In the genomic region with DNA sequence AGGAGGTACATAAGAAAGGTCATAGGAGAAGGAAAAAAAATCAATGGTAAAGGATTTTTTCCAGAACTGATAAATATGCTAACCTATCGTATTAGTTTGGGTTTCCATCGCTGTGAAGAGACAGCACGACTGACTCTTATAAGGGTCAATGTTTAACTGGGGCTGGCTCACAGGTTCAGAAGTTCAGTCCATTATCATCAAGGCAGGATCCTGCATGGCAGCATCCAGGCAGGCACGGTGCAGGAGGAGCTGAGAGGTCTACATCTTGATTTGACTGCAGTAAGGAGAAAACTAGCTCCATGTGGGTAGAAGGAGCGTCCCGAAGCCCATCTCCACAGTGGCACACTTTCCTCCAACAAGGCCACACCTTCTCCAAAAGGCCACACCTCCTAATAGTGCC, we compare ENCODE assay signal across 13 mouse cellular contexts.
"Had no signal": no experiment of that assay in that cellular context is flagged by ENCODE, and none has a peak within 500 bp of the region (broad histone marks: within the 10 kb centered on the region; RNA-seq: fewer than 3 reads in every experiment).

No protein-coding gene starts in this region.

- H3K4me1 ChIP-seq: limb, embryonic 15.5 days; midbrain, embryonic 12.5 days; neural tube, embryonic 13.5 days; stomach, embryonic 15.5 days had no signal

- H3K27ac ChIP-seq: limb, embryonic 15.5 days; midbrain, embryonic 12.5 days; neural tube, embryonic 13.5 days; stomach, embryonic 15.5 days had no signal

- H3K4me2 ChIP-seq: limb, embryonic 15.5 days; midbrain, embryonic 12.5 days; neural tube, embryonic 13.5 days; stomach, embryonic 15.5 days had no signal

- H3K27me3 ChIP-seq: limb, embryonic 15.5 days; midbrain, embryonic 12.5 days; neural tube, embryonic 13.5 days; stomach, embryonic 15.5 days had no signal

- ATAC-seq: hindbrain, embryonic 16.5 days; inflammation-experienced regulatory T-cells, adult 6 months; midbrain, embryonic 16.5 days had no signal

- DNase-seq: layer of hippocampus, postnatal 36 days; lung, adult 18-20 months; retina, postnatal 1 day; right cerebral cortex, postnatal 4 days; thymus, adult 2 months; thymus, postnatal 36 days had no signal

- H3K9me3 ChIP-seq: limb, embryonic 15.5 days; midbrain, embryonic 12.5 days; neural tube, embryonic 13.5 days; stomach, embryonic 15.5 days had no signal

- H3K9ac ChIP-seq: limb, embryonic 15.5 days; midbrain, embryonic 12.5 days; neural tube, embryonic 13.5 days; stomach, embryonic 15.5 days had no signal

- H3K4me3 ChIP-seq: limb, embryonic 15.5 days; midbrain, embryonic 12.5 days; neural tube, embryonic 13.5 days; stomach, embryonic 15.5 days had no signal
